Mouse (Mus musculus): ENCODE measurements around the gene Vmo1. TPM values are rescaled to one million over a fixed set of nuclear protein-coding genes. Genes with fewer than 3 reads are reported as not detected.

Vmo1 gene
- polyA plus RNA-seq, 1 experiment from 2014 or later, result 0.55 TPM

DNA sequence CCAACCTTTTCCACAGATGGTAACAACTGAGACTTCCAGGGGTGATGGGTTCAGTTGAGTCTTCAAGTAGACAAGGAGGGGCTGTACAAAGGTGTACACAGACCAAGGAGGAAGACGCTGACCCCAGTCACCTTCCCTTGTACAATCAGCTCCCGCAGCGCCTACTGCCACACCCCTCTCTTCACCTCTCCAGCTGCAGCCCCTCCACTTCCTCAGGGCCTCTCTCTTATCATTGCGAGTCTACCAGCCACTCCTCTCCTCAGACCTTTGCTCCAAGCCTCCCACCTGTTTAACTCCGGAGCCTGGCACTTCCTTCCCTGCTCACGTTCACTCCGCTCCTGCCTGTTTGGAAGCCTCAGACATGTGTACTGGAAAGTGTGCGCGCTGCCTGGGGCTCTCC is 9.4 kb downstream of the Vmo1 start, which contains the start of gene Tm4sf5:
Gene Tm4sf5 (plus strand): TSS at position 275 of the 400 bp plus-strand sequence.
- WGBS, result 70% methylated on average over 9 of the region's 9 CpGs
- no peak for DNase-seq (ENCODE audit: low spot score)
- H3K4me1 ChIP-seq (ENCODE audit: control insufficient read depth, insufficient read depth, low read length), result peaks cover 5% of the 10 kb centered on the region
- no peak within 1 kb of the TSS for H3K9ac ChIP-seq (ENCODE audit: low read length)
- H3K27me3 ChIP-seq (ENCODE audit: control insufficient read depth, insufficient read depth, low read length), result no peaks in the 10 kb centered on the region
- ATAC-seq (ENCODE audit: insufficient number of reproducible peaks, low FRiP score, low TSS enrichment, low read depth), result no peak
- H3K9me3 ChIP-seq (ENCODE audit: control insufficient read depth, low read length), result no peaks in the 10 kb centered on the region
- H3K36me3 ChIP-seq (ENCODE audit: control insufficient read depth, insufficient read depth, low read length), result no peaks in the 10 kb centered on the region
- no peak within 1 kb of the TSS for H3K4me2 ChIP-seq (ENCODE audit: low read depth, severe bottlenecking)
- H3K27ac ChIP-seq (replicated peaks; ENCODE audit: low read depth, low read length), result no peak within 1 kb of the TSS
- no peak within 1 kb of the TSS for H3K4me3 ChIP-seq (ENCODE audit: low read depth, low read length)

DNA sequence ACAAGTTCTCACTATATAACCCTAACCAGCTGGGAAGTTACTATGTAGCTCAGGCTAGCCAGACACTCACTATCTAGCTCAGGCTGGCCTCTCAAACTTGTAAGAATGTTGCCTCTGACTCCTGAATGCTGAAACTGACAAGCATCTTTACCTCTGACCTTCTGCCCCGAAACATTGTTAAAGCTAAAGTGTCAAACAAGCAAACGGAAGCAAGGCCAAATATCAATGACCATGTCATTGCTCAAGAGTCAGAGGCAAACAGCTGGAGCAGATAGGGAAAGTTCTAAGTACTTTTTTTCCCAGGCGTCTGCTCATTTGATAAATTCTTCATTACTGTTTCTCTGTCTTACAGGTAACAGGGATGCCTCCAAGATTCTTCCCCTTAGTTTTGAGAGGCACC is 12.4 kb downstream of the Vmo1 start:
- Histone ChIP-seq H3K9me3 (ENCODE audit: control insufficient read depth, low read length) (no peaks in the 10 kb centered on the region), H3K4me3 (ENCODE audit: low read depth, low read length) (no peak overlapping the region), H3K4me1 (ENCODE audit: control insufficient read depth, insufficient read depth, low read length) (no peaks in the 10 kb centered on the region), H3K36me3 (ENCODE audit: control insufficient read depth, insufficient read depth, low read length) (no peaks in the 10 kb centered on the region), H3K4me2 (ENCODE audit: low read depth, severe bottlenecking) (no peak overlapping the region), H3K27ac (replicated peaks; ENCODE audit: low read depth, low read length) (no peak overlapping the region), H3K27me3 (ENCODE audit: control insufficient read depth, insufficient read depth, low read length) (no peaks in the 10 kb centered on the region), H3K9ac (ENCODE audit: low read length) (no peak overlapping the region)
- DNase-seq (ENCODE audit: low spot score), result no peak
- no peak for ATAC-seq (ENCODE audit: insufficient number of reproducible peaks, low FRiP score, low TSS enrichment, low read depth)
- 69% methylated on average over 3 of the region's 3 CpGs for WGBS

DNA sequence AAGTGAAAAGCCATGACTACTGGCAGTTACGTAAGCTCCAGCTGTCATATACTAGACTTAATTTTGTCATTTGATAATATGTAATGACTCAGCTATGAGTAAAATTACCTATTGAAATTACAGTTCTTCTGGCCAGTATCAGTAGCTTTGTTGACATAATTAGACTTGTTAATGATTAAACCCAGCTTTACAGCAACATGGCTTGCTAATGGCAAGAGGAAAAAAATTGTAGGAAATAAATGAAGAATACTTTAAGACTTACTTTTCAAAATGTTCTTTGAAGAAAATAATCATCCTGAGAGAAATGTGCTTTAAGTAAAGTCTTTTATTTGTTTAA is 14.0 kb downstream of the Vmo1 start:
- no peak for DNase-seq (ENCODE audit: low spot score)
- Histone ChIP-seq H3K9me3 (ENCODE audit: control insufficient read depth, low read length) (no peaks in the 10 kb centered on the region), H3K36me3 (ENCODE audit: control insufficient read depth, insufficient read depth, low read length) (no peaks in the 10 kb centered on the region), H3K27ac (replicated peaks; ENCODE audit: low read depth, low read length) (no peak overlapping the region), H3K4me1 (ENCODE audit: control insufficient read depth, insufficient read depth, low read length) (no peaks in the 10 kb centered on the region), H3K9ac (ENCODE audit: low read length) (no peak overlapping the region), H3K4me3 (ENCODE audit: low read depth, low read length) (no peak overlapping the region), H3K4me2 (ENCODE audit: low read depth, severe bottlenecking) (no peak overlapping the region), H3K27me3 (ENCODE audit: control insufficient read depth, insufficient read depth, low read length) (no peaks in the 10 kb centered on the region)
- ATAC-seq (ENCODE audit: insufficient number of reproducible peaks, low FRiP score, low TSS enrichment, low read depth), result no peak
- WGBS, result 90% methylated on average over 1 of the region's 1 CpGs

DNA sequence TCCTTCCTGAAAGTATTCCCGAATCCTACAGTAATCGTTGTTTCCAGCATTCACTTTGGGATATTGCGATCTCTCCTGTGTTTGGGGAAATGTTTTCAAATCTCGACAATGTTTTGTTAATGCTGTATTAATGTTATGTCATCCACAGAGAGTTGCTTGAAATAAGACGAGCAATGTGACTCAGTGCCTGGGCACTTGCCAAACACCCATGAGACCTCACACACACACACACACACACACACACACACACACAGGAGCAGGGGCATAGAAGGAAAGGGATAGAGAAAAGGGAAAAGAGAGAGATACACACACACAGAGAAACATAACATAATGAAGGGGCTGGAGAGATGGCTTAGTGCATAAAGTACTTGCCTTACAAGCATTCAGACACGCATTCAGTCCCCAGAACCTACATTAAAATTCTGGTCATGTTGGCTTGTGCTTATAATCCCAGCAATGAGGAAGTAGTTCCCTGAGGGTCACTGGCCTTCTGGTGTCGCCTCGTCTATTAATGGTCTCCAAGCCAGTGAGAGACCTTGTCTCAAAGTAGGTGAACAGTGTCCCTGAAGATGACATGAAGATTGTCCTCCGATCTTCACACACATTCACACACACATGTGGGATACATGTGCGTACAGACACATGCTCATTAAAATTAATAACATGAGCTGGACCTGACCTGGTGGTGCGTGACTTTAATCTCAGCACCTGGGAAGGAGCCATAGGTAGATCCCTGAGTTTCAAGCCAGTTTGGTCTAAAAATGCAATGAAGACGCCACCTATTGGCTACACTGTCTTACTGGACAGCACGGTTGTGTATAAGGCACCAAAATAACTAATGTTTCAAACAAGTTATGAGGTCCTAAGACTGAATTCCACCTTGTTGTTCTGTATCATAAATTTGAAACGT is 14.6 kb downstream of the Vmo1 start:
- Histone ChIP-seq H3K36me3 (ENCODE audit: control insufficient read depth, insufficient read depth, low read length) (no peaks in the 10 kb centered on the region), H3K27me3 (ENCODE audit: control insufficient read depth, insufficient read depth, low read length) (no peaks in the 10 kb centered on the region), H3K27ac (replicated peaks; ENCODE audit: low read depth, low read length) (no peak overlapping the region), H3K4me1 (ENCODE audit: control insufficient read depth, insufficient read depth, low read length) (no peaks in the 10 kb centered on the region), H3K9me3 (ENCODE audit: control insufficient read depth, low read length) (no peaks in the 10 kb centered on the region), H3K9ac (ENCODE audit: low read length) (no peak overlapping the region), H3K4me3 (ENCODE audit: low read depth, low read length) (no peak overlapping the region), H3K4me2 (ENCODE audit: low read depth, severe bottlenecking) (no peak overlapping the region)
- ATAC-seq (ENCODE audit: insufficient number of reproducible peaks, low FRiP score, low TSS enrichment, low read depth) (no peak), DNase-seq (ENCODE audit: low spot score) (no peak)
- WGBS, result 78% methylated on average over 14 of the region's 14 CpGs

DNA sequence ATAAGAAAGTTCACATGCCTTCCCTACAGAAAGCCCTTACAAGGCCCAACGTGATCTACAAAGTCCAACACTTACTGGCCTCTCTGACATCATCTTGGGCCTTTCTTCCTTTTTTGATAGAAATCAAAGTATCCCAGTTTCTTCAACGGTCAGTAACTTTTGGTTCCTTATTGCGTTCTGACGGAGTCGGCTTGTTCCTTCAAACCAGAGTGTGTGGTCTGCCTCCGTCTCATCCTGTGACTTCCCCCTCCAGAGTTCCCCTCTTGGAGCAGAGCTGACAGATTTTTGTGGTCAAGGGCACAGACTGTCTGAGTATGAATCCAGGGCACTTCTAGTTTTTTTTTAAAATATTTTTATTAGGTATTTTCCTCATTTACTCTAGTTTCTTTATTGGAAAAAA is 24.7 kb downstream of the Vmo1 start:
- Histone ChIP-seq H3K4me2 (ENCODE audit: low read depth, severe bottlenecking) (no peak overlapping the region), H3K4me3 (ENCODE audit: low read depth, low read length) (no peak overlapping the region), H3K36me3 (ENCODE audit: control insufficient read depth, insufficient read depth, low read length) (no peaks in the 10 kb centered on the region), H3K4me1 (ENCODE audit: control insufficient read depth, insufficient read depth, low read length) (no peaks in the 10 kb centered on the region), H3K9me3 (ENCODE audit: control insufficient read depth, low read length) (no peaks in the 10 kb centered on the region), H3K27ac (replicated peaks; ENCODE audit: low read depth, low read length) (no peak overlapping the region), H3K9ac (ENCODE audit: low read length) (no peak overlapping the region), H3K27me3 (ENCODE audit: control insufficient read depth, insufficient read depth, low read length) (no peaks in the 10 kb centered on the region)
- WGBS, result 91% methylated on average over 6 of the region's 6 CpGs
- ATAC-seq (ENCODE audit: insufficient number of reproducible peaks, low FRiP score, low TSS enrichment, low read depth) (no peak), DNase-seq (ENCODE audit: low spot score) (no peak)

DNA sequence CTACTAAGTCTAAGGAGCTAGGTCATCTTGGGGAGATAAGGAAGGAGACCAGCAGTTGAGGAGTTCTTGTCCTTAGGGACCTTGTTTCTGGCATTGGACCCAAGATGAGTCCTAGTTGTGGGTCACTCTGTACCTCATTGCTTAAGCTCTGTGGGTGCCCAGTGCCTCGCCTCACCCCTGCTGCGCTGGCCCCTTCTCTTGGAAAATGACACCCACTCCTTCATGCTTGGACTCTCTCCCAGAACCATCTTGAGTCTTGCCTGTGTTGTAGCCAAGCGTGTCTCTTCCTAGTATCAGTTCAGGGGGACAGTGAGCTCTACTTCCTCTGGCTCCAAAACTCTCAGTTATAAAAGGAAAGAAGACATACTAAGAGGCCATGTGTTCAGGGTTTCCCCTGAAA is 25.3 kb downstream of the Vmo1 start:
- ATAC-seq (ENCODE audit: insufficient number of reproducible peaks, low FRiP score, low TSS enrichment, low read depth) (no peak), DNase-seq (ENCODE audit: low spot score) (no peak)
- Histone ChIP-seq H3K36me3 (ENCODE audit: control insufficient read depth, insufficient read depth, low read length) (no peaks in the 10 kb centered on the region), H3K4me2 (ENCODE audit: low read depth, severe bottlenecking) (no peak overlapping the region), H3K4me1 (ENCODE audit: control insufficient read depth, insufficient read depth, low read length) (no peaks in the 10 kb centered on the region), H3K27ac (replicated peaks; ENCODE audit: low read depth, low read length) (no peak overlapping the region), H3K27me3 (ENCODE audit: control insufficient read depth, insufficient read depth, low read length) (no peaks in the 10 kb centered on the region), H3K9ac (ENCODE audit: low read length) (no peak overlapping the region), H3K9me3 (ENCODE audit: control insufficient read depth, low read length) (no peaks in the 10 kb centered on the region), H3K4me3 (ENCODE audit: low read depth, low read length) (no peak overlapping the region)
- WGBS, result 92% methylated on average over 3 of the region's 3 CpGs

DNA sequence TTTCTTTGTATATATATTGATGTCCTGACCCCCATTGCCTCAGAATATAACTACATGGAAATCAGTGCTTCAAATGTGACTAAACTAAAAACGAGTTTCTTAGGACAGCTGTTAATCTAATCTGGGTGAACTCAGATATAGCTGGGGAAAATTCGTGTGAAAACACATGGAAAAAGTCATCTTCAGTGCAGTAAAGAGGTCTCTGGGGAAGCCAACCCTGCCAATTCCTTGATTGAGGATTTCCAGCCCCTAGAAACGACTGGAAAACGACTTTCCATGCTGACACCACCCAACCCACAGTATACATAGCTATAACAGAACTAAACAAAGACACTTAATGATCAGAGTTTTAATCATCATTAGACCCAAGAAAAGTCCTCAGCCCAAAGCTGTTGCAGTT is 26.6 kb downstream of the Vmo1 start:
- 47% methylated on average over 4 of the region's 4 CpGs for WGBS
- no peaks in the 10 kb centered on the region for H3K36me3 ChIP-seq (ENCODE audit: control insufficient read depth, insufficient read depth, low read length)
- no peaks in the 10 kb centered on the region for H3K9me3 ChIP-seq (ENCODE audit: control insufficient read depth, low read length)
- H3K4me3 ChIP-seq (ENCODE audit: low read depth, low read length), result no peak overlapping the region
- no peak overlapping the region for H3K9ac ChIP-seq (ENCODE audit: low read length)
- H3K4me1 ChIP-seq (ENCODE audit: control insufficient read depth, insufficient read depth, low read length), result no peaks in the 10 kb centered on the region
- H3K27ac ChIP-seq (replicated peaks; ENCODE audit: low read depth, low read length), result no peak overlapping the region
- no peaks in the 10 kb centered on the region for H3K27me3 ChIP-seq (ENCODE audit: control insufficient read depth, insufficient read depth, low read length)
- ATAC-seq (ENCODE audit: insufficient number of reproducible peaks, low FRiP score, low TSS enrichment, low read depth) (no peak), DNase-seq (ENCODE audit: low spot score) (no peak)
- H3K4me2 ChIP-seq (ENCODE audit: low read depth, severe bottlenecking), result no peak overlapping the region

DNA sequence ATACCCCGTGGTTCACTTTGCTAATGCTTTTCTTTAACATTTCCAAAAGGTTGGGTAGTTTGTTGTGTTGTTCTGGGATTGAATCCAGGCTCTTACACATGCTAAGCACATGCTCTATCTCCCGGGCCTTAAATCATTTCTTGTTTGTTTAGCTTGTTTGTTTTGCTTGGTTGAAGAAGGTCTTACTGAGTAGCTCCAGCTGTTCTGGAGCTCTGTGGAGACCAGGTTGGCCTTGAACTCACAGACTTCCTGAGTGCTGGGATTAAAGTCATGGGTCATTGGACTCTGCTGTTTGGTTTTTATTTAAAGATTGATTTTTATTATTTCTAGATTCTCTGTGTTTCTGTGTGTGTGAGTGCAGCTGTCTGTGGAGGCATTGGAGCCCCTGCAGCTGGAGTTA is 28.9 kb downstream of the Vmo1 start:
- H3K4me2 ChIP-seq (ENCODE audit: low read depth, severe bottlenecking), result no peak overlapping the region
- ATAC-seq (ENCODE audit: insufficient number of reproducible peaks, low FRiP score, low TSS enrichment, low read depth), result no peak
- H3K4me1 ChIP-seq (ENCODE audit: control insufficient read depth, insufficient read depth, low read length), result no peaks in the 10 kb centered on the region
- no peaks in the 10 kb centered on the region for H3K36me3 ChIP-seq (ENCODE audit: control insufficient read depth, insufficient read depth, low read length)
- no peak overlapping the region for H3K9ac ChIP-seq (ENCODE audit: low read length)
- no peak for DNase-seq (ENCODE audit: low spot score)
- H3K27me3 ChIP-seq (ENCODE audit: control insufficient read depth, insufficient read depth, low read length), result no peaks in the 10 kb centered on the region
- 62% methylated on average over 2 of the region's 2 CpGs for WGBS
- no peak overlapping the region for H3K4me3 ChIP-seq (ENCODE audit: low read depth, low read length)
- H3K9me3 ChIP-seq (ENCODE audit: control insufficient read depth, low read length), result no peaks in the 10 kb centered on the region
- H3K27ac ChIP-seq (replicated peaks; ENCODE audit: low read depth, low read length), result no peak overlapping the region

All from limb, embryonic 11.5 days (tissue).